Mouse (Mus musculus): ENCODE results near the gene Arhgap35.

DNA sequence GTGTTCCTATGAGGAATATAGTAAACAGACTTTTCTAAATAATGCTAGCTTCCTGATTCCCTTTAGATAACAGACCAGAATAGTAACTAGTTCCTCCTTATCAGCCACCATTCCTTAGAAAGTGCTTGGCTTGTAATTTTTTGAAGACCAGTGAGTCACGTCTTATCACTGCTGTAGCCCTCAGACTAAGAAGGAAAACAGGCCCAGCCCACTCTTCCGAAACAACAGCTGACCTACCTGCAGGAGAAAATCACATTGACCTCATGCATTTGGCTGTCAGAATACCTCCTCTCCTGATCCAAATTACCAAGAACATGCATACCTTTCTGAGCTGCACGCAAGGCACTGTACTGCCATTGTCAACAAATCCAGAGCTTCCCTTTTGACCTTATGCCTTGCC, 32.5 kb downstream of the Arhgap35 start:
- TF ChIP-seq POLR2A (IDR thresholded peaks at IDR 0.05; ENCODE audit: control insufficient read depth, extremely low read depth, insufficient read depth, low read length, poor library complexity) (no peak), CTCF (IDR thresholded peaks at IDR 0.05; ENCODE audit: borderline replicate concordance, control insufficient read depth, extremely low read depth, insufficient read depth, low read length, poor library complexity) (no peak)

Measured in thymus, adult 2 months (tissue).